ENCODE assay signal across 8 mouse cellular contexts in the genomic region with DNA sequence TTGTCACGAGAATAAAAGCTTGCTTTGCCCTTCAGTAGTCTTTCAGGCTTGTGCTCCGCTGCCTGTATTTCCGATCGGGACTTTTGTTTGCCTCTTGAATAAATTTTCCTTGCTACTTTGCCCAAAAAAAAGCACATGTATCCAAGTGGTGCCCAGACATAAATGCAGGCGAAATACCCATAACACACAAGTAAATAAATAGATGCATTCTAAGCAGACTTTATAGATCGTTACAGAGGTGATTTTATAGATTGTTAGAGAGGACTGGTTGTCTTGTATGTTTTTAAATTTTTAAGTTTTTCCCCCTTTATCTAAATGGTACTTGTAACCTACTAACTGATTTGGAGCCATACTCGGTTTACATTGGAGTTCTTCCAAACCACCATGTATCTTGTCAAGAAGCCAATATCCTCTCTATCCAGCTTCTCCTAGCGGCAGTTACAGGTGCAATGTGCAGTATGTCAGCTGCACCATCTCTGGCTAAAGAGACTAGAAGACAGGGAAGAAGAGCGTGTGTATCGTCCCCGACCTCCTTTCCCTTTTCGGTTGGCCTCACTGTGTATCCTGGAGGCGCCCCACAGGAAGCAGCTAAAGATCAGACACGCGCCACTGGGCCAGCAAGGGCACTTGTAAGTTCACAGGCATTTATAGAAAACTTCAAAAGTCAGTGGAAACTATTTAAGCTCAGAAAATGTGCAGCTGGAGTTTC. TPM values are rescaled to one million over a fixed set of nuclear protein-coding genes. Genes with fewer than 3 reads are reported as not detected.
A peak's percentile ranks its signal among the peaks of the same experiment; 100 is the strongest.
DNase-seq lines count a peak whose midpoint lies in the region; ATAC-seq and TF ChIP-seq lines count a peak whose summit lies in the region.

No protein-coding gene starts in this region.

- peak; percentile 17 for DNase-seq in forebrain, postnatal 0 days
- DNase-seq in forebrain, embryonic 11.5 days (ENCODE audit: low spot score): no peak
- peak; percentile 99 for DNase-seq in MEL (ENCODE audit: low read depth, low spot score)
- DNase-seq in heart, postnatal 4 days: peak; percentile 11
- no peak for DNase-seq in liver, embryonic 13.5 days
- DNase-seq in thymus, postnatal 10 days (ENCODE audit: low spot score in 2 of 2): peak; percentile 38 to 43
- DNase-seq in gastrocnemius, adult 18-20 months (ENCODE audit: low spot score): no peak

- H3K9me3 ChIP-seq in forebrain, postnatal 0 days (ENCODE audit: low read length): no peaks in the 10 kb centered on the region
- no peaks in the 10 kb centered on the region for H3K9me3 ChIP-seq in forebrain, embryonic 11.5 days (ENCODE audit: control insufficient read depth, low read length)
- H3K9me3 ChIP-seq in MEL (replicated peaks; ENCODE audit: insufficient read depth, low read length): no peaks in the 10 kb centered on the region
- no peaks in the 10 kb centered on the region for H3K9me3 ChIP-seq in liver, embryonic 13.5 days (replicated peaks)

- 0 out of 2 replicates have a peak, but pooled peaks cover 3% of the 10 kb centered on the region for H3K4me1 ChIP-seq in forebrain, postnatal 0 days (ENCODE audit: insufficient read depth)
- H3K4me1 ChIP-seq in forebrain, embryonic 11.5 days (replicated peaks; ENCODE audit: control insufficient read depth, insufficient read depth, low read length): peaks cover 4% of the 10 kb centered on the region; the same call in 1 of the 2 replicates
- peaks cover 26 to 27% of the 10 kb centered on the region in 2 experiments for H3K4me1 ChIP-seq in MEL (ENCODE audit: control insufficient read depth in 1 of 2, insufficient read depth in 2 of 2, low read length in 2 of 2)
- H3K4me1 ChIP-seq in liver, embryonic 13.5 days (replicated peaks): peaks cover 30% of the 10 kb centered on the region

- peak; percentile 98 to 100 for TF ChIP-seq EP300 in MEL (IDR thresholded peaks at IDR 0.05; ENCODE audit: low read depth in 1 of 2, low read length in 2 of 2)

- H3K9ac ChIP-seq in forebrain, postnatal 0 days: no peak overlapping the region
- no peak overlapping the region for H3K9ac ChIP-seq in forebrain, embryonic 11.5 days (ENCODE audit: low read length)
- peak overlapping the region; percentile 42 for H3K9ac ChIP-seq in MEL (ENCODE audit: control insufficient read depth, low read depth, low read length, poor library complexity, severe bottlenecking)
- no peak overlapping the region for H3K9ac ChIP-seq in liver, embryonic 13.5 days

- no peak for ATAC-seq in forebrain, postnatal 0 days
- ATAC-seq in forebrain, embryonic 11.5 days (replicated peaks; ENCODE audit: low FRiP score): no peak
- ATAC-seq in liver, embryonic 13.5 days (ENCODE audit: low read depth): no peak
- no peak for ATAC-seq in frontal cortex, adult (ENCODE audit: low TSS enrichment)

- peaks cover 12% of the 10 kb centered on the region for H3K36me3 ChIP-seq in forebrain, postnatal 0 days (ENCODE audit: insufficient read depth)
- H3K36me3 ChIP-seq in forebrain, embryonic 11.5 days (ENCODE audit: control insufficient read depth, insufficient read depth, low read length): no peaks in the 10 kb centered on the region
- peaks cover 0 to 30% of the 10 kb centered on the region in 2 experiments; a peak in 2 of 4 replicates for H3K36me3 ChIP-seq in MEL (ENCODE audit: control insufficient read depth in 1 of 2, insufficient read depth in 2 of 2, low read length in 2 of 2)
- H3K36me3 ChIP-seq in liver, embryonic 13.5 days: no peaks in the 10 kb centered on the region

- no peak overlapping the region for H3K27ac ChIP-seq in forebrain, postnatal 0 days (ENCODE audit: low read depth, low read length)
- no peak overlapping the region for H3K27ac ChIP-seq in forebrain, embryonic 11.5 days (ENCODE audit: low read depth, low read length)
- peak overlapping the region; percentile 80 for H3K27ac ChIP-seq in MEL (ENCODE audit: control insufficient read depth, low read depth, low read length)
- H3K27ac ChIP-seq in liver, embryonic 13.5 days: no peak overlapping the region

- no peaks in the 10 kb centered on the region for H3K27me3 ChIP-seq in forebrain, postnatal 0 days (ENCODE audit: insufficient read depth, low read length)
- no peaks in the 10 kb centered on the region for H3K27me3 ChIP-seq in forebrain, embryonic 11.5 days (ENCODE audit: control insufficient read depth, insufficient read depth, low read length)
- H3K27me3 ChIP-seq in MEL (ENCODE audit: control insufficient read depth in 1 of 2, insufficient read depth in 2 of 2, low read length in 2 of 2): no peaks in the 10 kb centered on the region
- no peaks in the 10 kb centered on the region for H3K27me3 ChIP-seq in liver, embryonic 13.5 days

- 18% methylated on average over 15 of the region's 15 CpGs for WGBS in forebrain, postnatal 0 days
- 54% methylated on average over 15 of the region's 15 CpGs for WGBS in forebrain, embryonic 11.5 days
- 47% methylated on average over 15 of the region's 15 CpGs for WGBS in liver, embryonic 13.5 days (ENCODE audit: insufficient replicate concordance)

- no peaks in the 10 kb centered on the region for H3K79me2 ChIP-seq in MEL (ENCODE audit: control insufficient read depth, insufficient read depth, low read length, poor library complexity)

- H3K4me2 ChIP-seq in forebrain, postnatal 0 days (ENCODE audit: low read depth): 0 out of 2 replicates have a peak overlapping the region, but pooled peaks have one; percentile 15
- H3K4me2 ChIP-seq in forebrain, embryonic 11.5 days (ENCODE audit: low read depth, low read length, severe bottlenecking): no peak overlapping the region
- H3K4me2 ChIP-seq in liver, embryonic 13.5 days: peak overlapping the region; percentile 33

- no peak; the same call in 1 of the 2 replicates for TF ChIP-seq RAD21 in MEL (IDR thresholded peaks at IDR 0.05; ENCODE audit: low read depth, low read length)

- peak; percentile 25; the same call in 1 of the 2 replicates for TF ChIP-seq CTCF in forebrain, postnatal 0 days (IDR thresholded peaks at IDR 0.05; ENCODE audit: low read depth)
- TF ChIP-seq CTCF in MEL (IDR thresholded peaks at IDR 0.05 in 2 of 3, conservative IDR thresholded peaks at IDR 0.05 in 1 of 3; ENCODE audit: control insufficient read depth in 1 of 3, insufficient read depth in 1 of 3, low read depth in 2 of 3, low read length in 3 of 3, poor library complexity in 1 of 3, severe bottlenecking in 1 of 3): peak in 2 of 3 experiments; percentile 36 to 44; a peak in 3 of 6 replicates

- peak in 1 of 2 experiments; percentile 42; a peak in 1 of 4 replicates for TF ChIP-seq POLR2A in MEL (IDR thresholded peaks at IDR 0.05; ENCODE audit: control insufficient read depth in 1 of 2, insufficient read depth in 1 of 2, low read depth in 1 of 2, low read length in 2 of 2, poor library complexity in 1 of 2)

- no peak overlapping the region for H3K4me3 ChIP-seq in forebrain, postnatal 0 days (ENCODE audit: low read depth, low read length)
- H3K4me3 ChIP-seq in forebrain, embryonic 11.5 days (ENCODE audit: low read depth, low read length): no peak overlapping the region
- peak overlapping the region; percentile 38 to 45 for H3K4me3 ChIP-seq in MEL (ENCODE audit: control insufficient read depth in 1 of 2, insufficient read depth in 1 of 2, low read depth in 2 of 2, low read length in 2 of 2)
- no peak overlapping the region for H3K4me3 ChIP-seq in liver, embryonic 13.5 days (replicated peaks)

RNA-seq across cellular contexts. Expression of a gene that starts 18.4 kb away (rescaled TPM):
- 13.7 and 14.1 TPM in 2 replicates for total RNA-seq in forebrain, postnatal 0 days (2014; rRNA removed)
- 16.3 and 17.5 TPM in 2 replicates for polyA plus RNA-seq in forebrain, postnatal 0 days (2015; fragmentation: Nextera tagmentation; extraction: Ambion mirVana)
- 12.6 and 12.7 TPM in 2 replicates for polyA plus RNA-seq in forebrain, embryonic 11.5 days (2014; fragmentation: Nextera tagmentation; extraction: Ambion mirVana)
- 4.1 and 4.5 TPM in 2 replicates for total RNA-seq in MEL (2012; rRNA removed)
- 1 to 10 TPM in 1 of 2 experiments, not detected in 1; 6.9 TPM for polyA plus RNA-seq in MEL (2012; ENCODE audit: insufficient read depth in 1 of 2, insufficient read length in 2 of 2, low read depth in 1 of 2, low replicate concordance in 2 of 2, missing spikeins in 1 of 2)
- total RNA-seq in heart, postnatal 4 days (2021): under 1 TPM; 0.70 to 0.76 TPM
- polyA plus RNA-seq in liver, embryonic 13.5 days (2015; fragmentation: Nextera tagmentation; extraction: Ambion mirVana): 1.7 and 2.0 TPM in 2 replicates
- under 1 TPM; 0.32 to 0.38 TPM for total RNA-seq in gastrocnemius, adult 18-20 months (2021)

RNA-seq across cellular contexts. Expression of a gene that starts 24.4 kb away (rescaled TPM):
- not detected in 2 replicates for total RNA-seq in forebrain, postnatal 0 days (2014; rRNA removed)
- not detected in 2 replicates for polyA plus RNA-seq in forebrain, postnatal 0 days (2015; fragmentation: Nextera tagmentation; extraction: Ambion mirVana)
- polyA plus RNA-seq in forebrain, embryonic 11.5 days (2014; fragmentation: Nextera tagmentation; extraction: Ambion mirVana): not detected in 2 replicates
- total RNA-seq in MEL (2012; rRNA removed): not detected in 2 replicates
- polyA plus RNA-seq in MEL (2012; ENCODE audit: insufficient read depth in 1 of 2, insufficient read length in 2 of 2, low read depth in 1 of 2, low replicate concordance in 2 of 2, missing spikeins in 1 of 2): not detected
- total RNA-seq in heart, postnatal 4 days (2021): not detected
- polyA plus RNA-seq in liver, embryonic 13.5 days (2015; fragmentation: Nextera tagmentation; extraction: Ambion mirVana): not detected in 2 replicates
- not detected for total RNA-seq in gastrocnemius, adult 18-20 months (2021)

RNA-seq across cellular contexts. Expression of a gene that starts 39.9 kb away (rescaled TPM):
- total RNA-seq in forebrain, postnatal 0 days (2014; rRNA removed): 80.2 and 85.6 TPM in 2 replicates
- 80.2 and 81.2 TPM in 2 replicates for polyA plus RNA-seq in forebrain, postnatal 0 days (2015; fragmentation: Nextera tagmentation; extraction: Ambion mirVana)
- polyA plus RNA-seq in forebrain, embryonic 11.5 days (2014; fragmentation: Nextera tagmentation; extraction: Ambion mirVana): 50.7 and 54.5 TPM in 2 replicates
- total RNA-seq in MEL (2012; rRNA removed): 334 and 405 TPM in 2 replicates
- 100 to 1,000 TPM; 225 to 417 TPM for polyA plus RNA-seq in MEL (2012; ENCODE audit: insufficient read depth in 1 of 2, insufficient read length in 2 of 2, low read depth in 1 of 2, low replicate concordance in 2 of 2, missing spikeins in 1 of 2)
- total RNA-seq in heart, postnatal 4 days (2021): 10 to 100 TPM; 44.7 to 46.9 TPM
- 44.8 and 45.9 TPM in 2 replicates for polyA plus RNA-seq in liver, embryonic 13.5 days (2015; fragmentation: Nextera tagmentation; extraction: Ambion mirVana)
- 10 to 100 TPM; 37.0 to 37.5 TPM for total RNA-seq in gastrocnemius, adult 18-20 months (2021)

RNA-seq across cellular contexts. Expression of a gene that starts 40.7 kb away (rescaled TPM):
- 3.5 and 6.6 TPM in 2 replicates for total RNA-seq in forebrain, postnatal 0 days (2014; rRNA removed)
- 2.2 and 2.4 TPM in 2 replicates for polyA plus RNA-seq in forebrain, postnatal 0 days (2015; fragmentation: Nextera tagmentation; extraction: Ambion mirVana)
- polyA plus RNA-seq in forebrain, embryonic 11.5 days (2014; fragmentation: Nextera tagmentation; extraction: Ambion mirVana): 48.9 and 49.7 TPM in 2 replicates
- 93.3 and 105 TPM in 2 replicates for total RNA-seq in MEL (2012; rRNA removed)
- 100 to 1,000 TPM in 1 of 2 experiments, 10 to 100 TPM in 1; 93.3 to 114 TPM for polyA plus RNA-seq in MEL (2012; ENCODE audit: insufficient read depth in 1 of 2, insufficient read length in 2 of 2, low read depth in 1 of 2, low replicate concordance in 2 of 2, missing spikeins in 1 of 2)
- 10 to 100 TPM; 69.6 to 77.4 TPM for total RNA-seq in heart, postnatal 4 days (2021)
- 23.1 and 31.6 TPM in 2 replicates for polyA plus RNA-seq in liver, embryonic 13.5 days (2015; fragmentation: Nextera tagmentation; extraction: Ambion mirVana)
- 1 to 10 TPM; 1.3 TPM for total RNA-seq in gastrocnemius, adult 18-20 months (2021)

RNA-seq across cellular contexts. Expression of a gene that starts 45.8 kb away (rescaled TPM):
- 33.8 and 35.4 TPM in 2 replicates for total RNA-seq in forebrain, postnatal 0 days (2014; rRNA removed)
- polyA plus RNA-seq in forebrain, postnatal 0 days (2015; fragmentation: Nextera tagmentation; extraction: Ambion mirVana): 13.8 and 17.8 TPM in 2 replicates
- polyA plus RNA-seq in forebrain, embryonic 11.5 days (2014; fragmentation: Nextera tagmentation; extraction: Ambion mirVana): 15.5 and 18.4 TPM in 2 replicates
- 15.1 and 18.5 TPM in 2 replicates for total RNA-seq in MEL (2012; rRNA removed)
- 10 to 100 TPM in 1 of 2 experiments, not detected in 1; 19.5 TPM for polyA plus RNA-seq in MEL (2012; ENCODE audit: insufficient read depth in 1 of 2, insufficient read length in 2 of 2, low read depth in 1 of 2, low replicate concordance in 2 of 2, missing spikeins in 1 of 2)
- total RNA-seq in heart, postnatal 4 days (2021): 10 to 100 TPM; 14.0 to 15.9 TPM
- polyA plus RNA-seq in liver, embryonic 13.5 days (2015; fragmentation: Nextera tagmentation; extraction: Ambion mirVana): 3.2 and 4.0 TPM in 2 replicates
- total RNA-seq in gastrocnemius, adult 18-20 months (2021): 1 to 10 TPM; 8.5 to 8.9 TPM

Comparison
In these comparisons a context has a peak if more than half of its experiments do, and no peak if none do; other contexts are left out.
1. DNase-seq: peak in forebrain, postnatal 0 days (single experiment), MEL (single experiment), heart, postnatal 4 days (single experiment) and thymus, postnatal 10 days (2 of 2); none in forebrain, embryonic 11.5 days (single experiment), liver, embryonic 13.5 days (single experiment) and gastrocnemius, adult 18-20 months (single experiment).
2. H3K4me3 ChIP-seq: peak in MEL (2 of 2); none in forebrain, postnatal 0 days (single experiment), forebrain, embryonic 11.5 days (single experiment) and liver, embryonic 13.5 days (single experiment).